8 mouse cellular contexts compared by ENCODE assay signal in genomic region chr5:100037965-100038713, GRCm38 (mm10). TPM values are rescaled to one million over a fixed set of nuclear protein-coding genes. Genes with fewer than 3 reads are reported as not detected.
DNase-seq lines count a peak whose midpoint lies in the region; ATAC-seq and TF ChIP-seq lines count a peak whose summit lies in the region.

No protein-coding gene starts in this region.

- H3K36me3 ChIP-seq in forebrain, embryonic 16.5 days (ENCODE audit: control insufficient read depth, insufficient read depth) = peaks cover 11% of the 10 kb centered on the region
- peaks cover 44% of the 10 kb centered on the region for H3K36me3 ChIP-seq in lung, embryonic 14.5 days (ENCODE audit: insufficient read depth)

- H3K27me3 ChIP-seq in forebrain, embryonic 16.5 days (replicated peaks; ENCODE audit: control insufficient read depth, insufficient read depth, low read length) = no peaks in the 10 kb centered on the region
- no peaks in the 10 kb centered on the region for H3K27me3 ChIP-seq in lung, embryonic 14.5 days (ENCODE audit: insufficient read depth, low read length)

- H3K4me2 ChIP-seq in forebrain, embryonic 16.5 days (ENCODE audit: low read length) = peak overlapping the region; percentile 99
- peak overlapping the region; percentile 91 for H3K4me2 ChIP-seq in lung, embryonic 14.5 days

- ATAC-seq in forebrain, embryonic 16.5 days = peak; percentile 32
- ATAC-seq in lung, embryonic 14.5 days (ENCODE audit: insufficient read depth) = peak; percentile 15
- peak; percentile 5; the same call in 1 of the 2 replicates for ATAC-seq in neutrophil, adult 5-6 weeks (ENCODE audit: extremely low read depth, insufficient number of reproducible peaks, low FRiP score, poor library complexity, severe bottlenecking)

- peak overlapping the region; percentile 97 for H3K4me3 ChIP-seq in forebrain, embryonic 16.5 days (replicated peaks; ENCODE audit: low read length)
- peak overlapping the region; percentile 96 for H3K4me3 ChIP-seq in lung, embryonic 14.5 days (ENCODE audit: low read depth, low read length)

- under 1% methylated on average over 41 of the region's 45 CpGs for WGBS in forebrain, embryonic 16.5 days
- under 1% methylated on average over 45 of the region's 45 CpGs for WGBS in lung, embryonic 14.5 days

- H3K9me3 ChIP-seq in forebrain, embryonic 16.5 days (ENCODE audit: control insufficient read depth, low read length) = no peaks in the 10 kb centered on the region
- no peaks in the 10 kb centered on the region for H3K9me3 ChIP-seq in lung, embryonic 14.5 days (ENCODE audit: low read depth, low read length)

- DNase-seq in ES-CJ7 (ENCODE audit: low read depth, low spot score) = peak; percentile 77
- peak; percentile 87 for DNase-seq in cerebellum, adult 11-12 months
- DNase-seq in heart, postnatal 36 days = peak; percentile 90
- DNase-seq in layer of hippocampus, adult 8-10 months (ENCODE audit: low spot score in 2 of 2) = peak; percentile 80 to 84
- DNase-seq in lung, embryonic 14.5 days = peak; percentile 83
- peak; percentile 84 to 86 for DNase-seq in thymus, adult 18-20 months

- H3K4me1 ChIP-seq in forebrain, embryonic 16.5 days (replicated peaks; ENCODE audit: control insufficient read depth, insufficient read depth, low read length) = peaks cover 38% of the 10 kb centered on the region
- H3K4me1 ChIP-seq in lung, embryonic 14.5 days (ENCODE audit: insufficient read depth) = no peaks in the 10 kb centered on the region

- intact Hi-C loops in heart, postnatal 36 days (cut with DNase I) = loop anchor here (5.0 to 10.0 kb wide), 2 partner anchors 111 to 793 kb away; no protein-coding TSS in a partner anchor

- H3K27ac ChIP-seq in forebrain, embryonic 16.5 days (ENCODE audit: low read length) = peak overlapping the region; percentile 100
- peak overlapping the region; percentile 99 for H3K27ac ChIP-seq in lung, embryonic 14.5 days (ENCODE audit: low read depth)

- TF ChIP-seq CTCF in lung, embryonic 14.5 days (IDR thresholded peaks at IDR 0.05; ENCODE audit: low read depth) = no peak

- peak overlapping the region; percentile 100 for H3K9ac ChIP-seq in forebrain, embryonic 16.5 days (replicated peaks; ENCODE audit: low read depth, low read length)
- H3K9ac ChIP-seq in lung, embryonic 14.5 days = peak overlapping the region; percentile 99

RNA-seq across cellular contexts. Expression of gene Hnrnpdl, which starts 1.3 kb away (rescaled TPM):
- polyA plus RNA-seq in forebrain, embryonic 16.5 days (2015; fragmentation: Nextera tagmentation; extraction: Ambion mirVana) = 246 and 250 TPM in 2 replicates
- 10 to 100 TPM; 60.2 to 70.6 TPM for total RNA-seq in heart, postnatal 36 days (2021)
- total RNA-seq in layer of hippocampus, adult 8-10 months (2022) = 100 to 1,000 TPM; 182 to 223 (median 194) TPM
- polyA plus RNA-seq in lung, embryonic 14.5 days (2014; fragmentation: Nextera tagmentation; extraction: Ambion mirVana) = 200 and 204 TPM in 2 replicates
- total RNA-seq in neutrophil, adult 5-6 weeks (2017) = 459 and 480 TPM in 2 replicates

RNA-seq across cellular contexts. Expression of gene Enoph1, which starts 1.6 kb away (rescaled TPM):
- polyA plus RNA-seq in forebrain, embryonic 16.5 days (2015; fragmentation: Nextera tagmentation; extraction: Ambion mirVana) = 68.0 and 69.1 TPM in 2 replicates
- total RNA-seq in heart, postnatal 36 days (2021) = 1 to 10 TPM; 6.5 to 8.6 TPM
- total RNA-seq in layer of hippocampus, adult 8-10 months (2022) = 10 to 100 TPM; 51.4 to 56.9 (median 55.1) TPM
- polyA plus RNA-seq in lung, embryonic 14.5 days (2014; fragmentation: Nextera tagmentation; extraction: Ambion mirVana) = 47.9 and 50.8 TPM in 2 replicates
- total RNA-seq in neutrophil, adult 5-6 weeks (2017) = 11.8 and 19.0 TPM in 2 replicates

RNA-seq across cellular contexts. Expression of gene 4930524J08Rik, which starts 59.3 kb away (rescaled TPM):
- polyA plus RNA-seq in forebrain, embryonic 16.5 days (2015; fragmentation: Nextera tagmentation; extraction: Ambion mirVana) = 2.2 and 3.1 TPM in 2 replicates
- under 1 TPM in 1 of 2 experiments, not detected in 1; 0.79 TPM for total RNA-seq in heart, postnatal 36 days (2021)
- total RNA-seq in layer of hippocampus, adult 8-10 months (2022) = 1 to 10 TPM; 1.4 to 3.1 (median 1.6) TPM
- 2.0 and 3.0 TPM in 2 replicates for polyA plus RNA-seq in lung, embryonic 14.5 days (2014; fragmentation: Nextera tagmentation; extraction: Ambion mirVana)
- total RNA-seq in neutrophil, adult 5-6 weeks (2017) = not detected in 2 replicates

RNA-seq across cellular contexts. Expression of gene Hnrnpd, which starts 59.4 kb away (rescaled TPM):
- polyA plus RNA-seq in forebrain, embryonic 16.5 days (2015; fragmentation: Nextera tagmentation; extraction: Ambion mirVana) = 164 and 187 TPM in 2 replicates
- 10 to 100 TPM; 69.5 to 86.9 TPM for total RNA-seq in heart, postnatal 36 days (2021)
- 100 to 1,000 TPM; 171 to 222 (median 202) TPM for total RNA-seq in layer of hippocampus, adult 8-10 months (2022)
- polyA plus RNA-seq in lung, embryonic 14.5 days (2014; fragmentation: Nextera tagmentation; extraction: Ambion mirVana) = 196 TPM in 2 replicates
- 104 TPM in 2 replicates for total RNA-seq in neutrophil, adult 5-6 weeks (2017)

Comparison
In these comparisons a context has a peak if more than half of its experiments do, and no peak if none do; other contexts are left out.
1. Peak in every context shown above with its lines: DNase-seq, ATAC-seq, H3K4me3 ChIP-seq and H3K27ac ChIP-seq.